Mouse (Mus musculus): ENCODE data around the gene Cobll1. TPM values are rescaled to one million over a fixed set of nuclear protein-coding genes. Genes with fewer than 3 reads are reported as not detected.

The Cobll1 gene
- total RNA-seq, 2 experiments from 2014 or later = 44.8 to 47.4 TPM

DNA sequence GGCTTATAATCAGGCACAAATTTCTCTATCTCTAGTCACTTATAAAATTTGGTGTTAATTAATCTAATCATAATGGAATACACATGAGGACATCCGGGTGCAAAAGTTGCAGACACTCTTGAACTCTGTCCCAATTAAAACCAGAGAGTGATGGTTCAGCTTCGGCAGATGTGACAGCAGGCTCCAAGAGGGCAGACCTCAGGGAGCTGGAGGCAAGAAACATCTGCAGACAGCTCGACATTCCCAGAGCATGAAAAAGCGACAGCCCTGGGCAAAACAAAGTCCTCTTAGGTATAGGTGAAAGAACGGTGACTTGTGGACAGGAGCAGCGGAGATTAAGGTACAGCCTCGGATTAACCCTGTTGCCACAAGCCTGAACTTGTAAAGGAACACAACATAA lies 35.5 kb downstream of the Cobll1 start:
- intact Hi-C loops (cut with DNase I) = no loop called here
- no peak for DNase-seq

DNA sequence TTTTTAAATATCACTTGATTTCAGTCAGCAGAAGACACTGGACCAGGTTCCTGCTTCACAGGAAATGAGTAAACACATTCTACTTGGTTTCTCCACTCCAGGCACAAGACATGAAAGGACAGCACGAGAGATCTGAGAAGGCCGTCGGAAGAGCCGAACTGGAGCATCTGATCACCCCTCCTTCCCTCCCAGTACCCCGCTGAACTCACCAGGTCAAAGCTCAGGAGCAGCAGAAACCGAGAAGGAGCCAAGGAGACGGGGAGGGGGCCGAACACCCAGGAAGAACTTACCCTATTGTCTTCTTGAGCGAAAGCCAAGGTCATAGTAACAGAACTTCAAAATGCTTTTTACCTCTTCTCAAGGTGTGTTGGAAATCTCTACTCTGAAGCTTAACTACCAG lies 39.5 kb downstream of the Cobll1 start:
- intact Hi-C loops (cut with DNase I) = no loop called here
- no peak for DNase-seq

DNA sequence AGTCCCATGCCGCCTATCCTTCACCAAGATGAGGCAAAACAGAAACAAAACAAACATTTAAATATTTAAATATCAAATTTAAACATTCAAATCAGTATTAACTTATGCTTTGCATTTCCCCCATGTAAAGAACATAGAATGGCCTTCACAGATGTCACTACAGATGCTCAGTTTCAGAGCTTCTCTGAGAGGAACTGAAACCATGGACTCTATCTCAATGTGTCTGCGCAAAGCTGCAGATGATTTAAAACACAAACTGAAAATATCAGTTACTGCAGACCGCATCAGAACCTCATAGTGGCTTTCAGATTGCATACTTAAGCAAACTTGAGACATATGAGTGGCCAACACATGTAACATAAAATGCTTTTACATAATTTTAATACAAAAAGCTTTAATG lies 40.6 kb downstream of the Cobll1 start:
- intact Hi-C loops (cut with DNase I) = no loop called here
- no peak for DNase-seq

DNA sequence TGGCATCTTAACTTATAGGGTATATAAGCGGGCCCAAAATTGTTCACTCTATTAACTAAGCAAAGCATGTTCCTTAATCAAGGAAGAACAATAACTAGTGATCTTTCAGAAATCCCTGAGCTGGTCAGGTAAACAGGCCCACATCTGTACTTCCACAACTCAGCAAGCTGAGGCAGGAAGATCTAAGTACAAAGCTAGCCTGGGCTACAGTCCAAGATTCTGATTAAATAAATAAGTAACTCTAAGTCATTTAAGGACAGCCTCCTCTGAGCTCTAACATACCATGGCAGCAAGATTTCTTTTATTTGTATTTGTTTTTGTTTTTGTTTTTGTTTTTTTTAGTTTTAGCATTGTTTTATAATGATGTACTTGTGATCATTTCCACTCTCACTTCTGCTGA lies 42.2 kb downstream of the Cobll1 start:
- no peak for DNase-seq

GRCm38 (mm10) chr2:65195233-65196010 lies 43.8 kb downstream of the Cobll1 start:
- intact Hi-C loops (cut with DNase I) = loop anchor here (2.0 kb wide), 1 partner anchor 63 kb away; no protein-coding TSS in a partner anchor
- no peak for DNase-seq

More for the DNA sequence above, 42.2 kb downstream of the Cobll1 start:
- intact Hi-C loops (cut with DNase I) = no loop called here

DNA sequence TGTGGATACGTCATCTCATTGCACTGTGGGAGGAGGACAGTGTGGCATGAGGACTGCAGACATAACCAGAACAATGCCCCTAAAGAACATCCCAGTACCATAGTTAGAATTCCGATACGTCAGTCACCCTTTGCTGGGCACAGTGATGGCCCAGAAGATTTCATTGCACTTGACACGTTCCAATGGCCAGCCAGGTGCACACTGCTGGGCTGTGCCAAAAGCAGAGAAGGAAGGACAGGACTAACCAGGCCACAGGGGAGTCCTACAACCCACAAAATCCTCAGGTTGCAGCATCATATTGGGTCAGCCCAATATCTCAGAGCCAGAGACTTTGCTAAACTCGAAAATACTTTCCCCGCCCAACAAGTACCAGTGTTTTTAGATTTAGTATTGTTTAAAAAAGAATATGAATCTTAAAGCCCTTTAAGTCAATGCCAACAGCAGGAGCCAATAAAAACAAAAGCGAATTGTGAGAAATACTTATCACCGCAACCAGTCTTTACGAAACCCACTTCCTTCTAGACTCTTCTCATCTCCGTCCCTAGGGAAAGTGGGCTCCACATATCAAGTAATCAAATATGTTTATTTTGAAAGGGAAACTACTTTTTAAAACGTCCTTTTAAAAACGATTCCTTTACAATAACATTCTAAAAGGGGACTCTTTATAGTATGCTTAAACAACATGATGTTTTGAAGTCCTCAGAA lies 46.0 kb downstream of the Cobll1 start:
- DNase-seq = no peak
- intact Hi-C loops (cut with DNase I) = no loop called here

DNA sequence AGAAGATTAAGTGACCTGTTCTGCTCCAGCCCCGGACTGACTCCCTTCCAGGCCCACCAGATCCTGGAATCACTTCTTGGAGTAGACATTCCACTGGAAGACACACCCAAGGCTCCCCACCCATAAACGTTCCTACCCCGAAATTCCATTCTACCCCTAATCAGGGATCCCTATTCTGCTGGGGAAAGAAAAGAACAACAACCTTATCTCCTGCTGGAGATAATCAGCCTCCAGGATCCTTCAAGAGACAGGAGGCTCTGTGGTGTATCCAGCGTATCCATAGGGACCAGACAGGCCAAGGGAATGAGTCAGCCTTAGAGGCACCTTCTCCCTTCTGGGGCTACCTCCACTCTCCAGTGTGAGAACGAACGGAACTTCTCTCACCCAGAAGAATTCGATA lies 47.8 kb downstream of the Cobll1 start:
- no peak for DNase-seq
- intact Hi-C loops (cut with DNase I) = no loop called here

- intact Hi-C loops (cut with DNase I) = loop anchor here (1.0 to 5.0 kb wide), 2 partner anchors 42 to 49 kb away; no protein-coding TSS in a partner anchor
- DNase-seq = peak; percentile 62 to 68
These were observed 49.9 kb downstream of the Cobll1 start for GRCm38 (mm10) chr2:65189346-65189745.

- DNase-seq = no peak
These were observed 50.6 kb downstream of the Cobll1 start for GRCm38 (mm10) chr2:65188585-65188984.

GRCm38 (mm10) chr2:65187652-65188051 lies 51.6 kb downstream of the Cobll1 start:
- DNase-seq = no peak
- intact Hi-C loops (cut with DNase I) = loop anchor here (5.0 kb wide), 1 partner anchor 40 kb away; no protein-coding TSS in a partner anchor

More at GRCm38 (mm10) chr2:65188585-65188984, 50.6 kb downstream of the Cobll1 start:
- intact Hi-C loops (cut with DNase I) = loop anchor here (5.0 kb wide), 1 partner anchor 41 kb away; no protein-coding TSS in a partner anchor

GRCm38 (mm10) chr2:65187164-65187563 lies 52.0 kb downstream of the Cobll1 start:
- intact Hi-C loops (cut with DNase I) = loop anchor here (5.0 kb wide), 1 partner anchor 40 kb away; no protein-coding TSS in a partner anchor
- DNase-seq = no peak

- no peak for DNase-seq
- intact Hi-C loops (cut with DNase I) = no loop called here
These were observed 56.5 kb downstream of the Cobll1 start for GRCm38 (mm10) chr2:65182747-65183146.

GRCm38 (mm10) chr2:65181736-65182135 lies 57.5 kb downstream of the Cobll1 start:
- intact Hi-C loops (cut with DNase I) = no loop called here
- no peak for DNase-seq

- intact Hi-C loops (cut with DNase I) = no loop called here
- DNase-seq = no peak
These were observed 58.0 kb downstream of the Cobll1 start for GRCm38 (mm10) chr2:65181066-65181716.

- no peak for DNase-seq
- intact Hi-C loops (cut with DNase I) = no loop called here
These were observed 63.6 kb downstream of the Cobll1 start for GRCm38 (mm10) chr2:65175645-65176044.

- intact Hi-C loops (cut with DNase I) = no loop called here
- DNase-seq = no peak
These were observed 67.1 kb downstream of the Cobll1 start for GRCm38 (mm10) chr2:65172071-65172470.

GRCm38 (mm10) chr2:65171516-65171915 lies 67.7 kb downstream of the Cobll1 start:
- DNase-seq = no peak
- intact Hi-C loops (cut with DNase I) = no loop called here

DNA sequence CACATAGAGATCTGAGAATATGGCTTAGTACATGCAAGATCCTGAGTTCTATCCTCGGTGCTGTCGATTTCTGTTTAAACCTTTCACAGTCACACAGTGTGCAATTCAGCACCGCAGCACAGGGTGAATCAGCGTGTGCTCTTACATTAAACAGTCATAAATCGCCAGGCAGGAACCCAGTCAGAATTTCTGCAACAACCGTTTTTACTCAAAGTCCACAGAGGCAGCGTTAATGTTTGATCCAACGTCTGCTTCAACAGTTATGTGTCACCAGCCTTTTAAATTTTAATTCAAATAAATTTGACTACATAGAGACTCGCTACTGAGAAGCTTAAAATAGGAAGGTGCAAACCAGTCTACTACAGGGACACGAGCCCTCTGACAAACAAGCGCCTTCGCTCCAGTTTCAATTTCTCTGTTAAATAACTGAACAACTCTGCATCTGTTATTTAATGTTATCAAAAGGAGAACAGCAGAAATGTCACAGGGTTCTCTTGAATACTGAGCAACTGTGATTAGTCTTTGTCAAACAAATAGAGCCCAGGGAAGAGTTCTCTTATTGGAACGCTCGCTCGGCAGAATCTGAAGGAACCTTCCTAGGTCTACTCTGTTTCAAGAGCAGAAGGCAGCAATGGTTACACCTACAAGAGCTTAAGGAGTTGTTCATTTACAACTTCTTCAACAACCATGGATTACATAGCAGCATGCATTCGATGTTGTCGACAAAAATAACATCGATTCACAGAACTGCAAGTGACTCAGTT lies 68.3 kb downstream of the Cobll1 start:
- intact Hi-C loops (cut with DNase I) = no loop called here
- no peak for DNase-seq

- intact Hi-C loops (cut with DNase I) = no loop called here
- DNase-seq = no peak
These were observed 68.9 kb downstream of the Cobll1 start for GRCm38 (mm10) chr2:65170256-65170655.

DNA sequence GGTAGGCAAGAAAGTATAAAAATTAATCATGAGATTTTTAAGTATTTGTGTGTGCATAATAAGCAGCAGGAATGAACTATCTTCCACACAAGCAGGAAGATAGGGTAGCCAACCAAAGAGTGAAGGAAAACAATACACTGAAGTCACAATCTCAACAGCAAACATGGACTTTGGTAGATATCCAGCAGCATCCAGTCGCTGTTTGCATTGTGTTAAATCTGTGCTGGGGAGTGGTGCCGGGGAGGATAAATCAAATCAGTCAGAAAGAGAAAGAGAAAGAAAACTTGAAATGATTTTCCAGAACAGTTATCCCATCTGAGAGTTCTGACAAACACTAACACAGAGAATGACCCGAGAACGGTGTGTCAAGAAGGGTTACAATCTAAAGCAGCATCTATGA lies 75.2 kb downstream of the Cobll1 start:
- no peak for DNase-seq
- intact Hi-C loops (cut with DNase I) = no loop called here

GRCm38 (mm10) chr2:65162625-65163024 lies 76.6 kb downstream of the Cobll1 start:
- no peak for DNase-seq
- intact Hi-C loops (cut with DNase I) = no loop called here

Measured in heart, postnatal 10 days (tissue).